Mouse (Mus musculus) megakaryocyte-erythroid progenitor cell, adult 5-6 weeks (primary cell): ENCODE measurements at regions not wholly inside any gene's neighbourhood (a gene's known extent, or its start where the extent isn't known, plus 50 kb on each side); places are given as distances from the start of the nearest gene placed in this dataset.

ENCODE experiments used
- ATAC-seq: replicated peaks from 2 replicates; pipeline ENCODE4 v1.8.0; 2016; ENCODE audit warnings: mild to moderate bottlenecking, inconsistent platforms; ENCODE audit not compliant: severe bottlenecking, poor library complexity, low FRiP score, low TSS enrichment

DNA sequence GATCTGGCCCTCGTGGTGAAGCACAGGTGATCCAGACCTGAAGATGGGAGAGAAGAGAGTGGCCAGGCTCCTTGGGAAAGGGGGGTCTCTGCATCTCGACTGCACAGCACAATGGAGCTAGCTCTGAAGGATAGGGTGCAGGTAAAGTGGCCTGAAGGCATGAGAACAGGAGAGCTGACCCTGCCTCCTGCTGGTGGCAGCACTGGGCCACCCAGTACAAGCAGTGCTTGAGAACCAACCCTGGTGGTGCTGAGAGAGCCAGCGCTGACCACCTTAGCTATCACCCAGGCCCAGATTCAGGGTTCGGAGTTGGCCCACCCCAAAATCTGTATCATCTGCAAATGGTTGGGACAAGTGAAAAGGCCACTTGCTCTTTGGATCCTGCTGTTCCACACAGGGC lies 66.2 kb downstream of the A730009L09Rik start:
- no peak for ATAC-seq

DNA sequence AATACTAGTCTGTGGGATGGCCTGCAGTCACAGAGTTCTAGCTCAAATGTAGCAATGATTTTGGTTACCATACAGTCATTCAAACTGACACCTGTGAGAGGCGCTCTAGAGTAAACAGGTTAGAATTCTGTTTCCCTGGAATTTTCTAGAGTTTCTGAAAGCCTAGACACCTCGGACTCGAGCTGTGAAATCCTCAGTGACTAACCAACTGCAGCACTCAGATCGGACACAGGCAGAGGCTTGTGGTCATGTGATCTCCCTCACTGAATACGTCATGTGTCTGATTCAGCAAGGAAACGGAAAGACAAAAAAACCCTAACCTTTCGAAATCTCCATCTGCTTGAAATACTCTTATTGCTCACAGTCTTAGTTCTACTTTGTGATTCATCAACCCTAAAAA lies 68.4 kb downstream of the A730009L09Rik start:
- ATAC-seq = peak; percentile 86

DNA sequence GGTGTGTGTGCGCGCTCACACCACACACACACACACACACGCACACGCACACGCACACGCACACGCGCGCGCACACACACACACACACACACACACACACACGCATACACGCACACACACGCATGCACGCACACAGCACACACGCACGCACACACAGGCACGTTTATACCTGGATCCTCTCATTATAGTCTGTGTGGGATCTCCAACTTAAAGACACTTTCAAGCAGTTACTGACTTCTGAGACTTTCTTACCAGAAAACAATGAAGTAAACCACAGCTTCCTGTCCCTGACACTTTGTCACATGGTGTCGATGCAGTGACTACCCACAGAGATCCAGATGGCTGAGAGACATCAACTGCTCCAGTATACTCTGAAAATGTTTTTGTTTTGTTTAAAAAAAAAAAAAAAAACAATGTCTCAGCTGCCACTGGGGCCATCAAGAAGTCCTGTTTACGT lies 68.9 kb downstream of the A730009L09Rik start:
- peak; percentile 67 for ATAC-seq

DNA sequence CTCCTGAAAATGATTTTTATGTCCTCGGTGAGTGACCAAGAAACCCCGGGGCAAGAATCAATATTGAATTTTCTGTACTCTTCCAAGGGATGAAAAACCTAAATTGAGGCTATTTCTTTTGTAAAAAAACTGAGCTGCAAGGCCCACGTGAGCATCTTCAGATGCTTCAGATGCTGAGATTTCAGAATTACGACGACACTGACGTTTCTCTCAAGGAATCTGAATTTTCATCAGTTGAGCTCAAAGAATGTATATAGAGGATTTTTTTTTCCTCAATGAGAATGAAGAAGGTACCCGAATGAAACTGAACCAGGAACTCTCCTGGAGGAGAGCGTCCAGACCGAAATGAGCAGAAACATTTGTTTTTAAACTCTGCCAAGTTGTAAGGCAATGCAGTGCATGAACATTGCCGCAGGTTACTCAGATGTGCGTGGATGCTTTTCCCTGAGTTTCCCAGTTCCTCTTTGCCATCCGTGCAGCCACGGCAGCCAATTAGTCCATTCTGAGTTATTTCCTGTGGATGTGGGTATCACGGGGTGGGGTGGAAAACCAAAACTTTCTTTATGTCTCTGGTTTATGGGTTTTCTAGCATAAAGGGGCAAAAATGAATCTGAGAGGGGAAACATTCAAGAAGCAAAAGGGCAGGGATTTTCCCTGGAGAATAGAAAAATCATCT lies 69.9 kb downstream of the A730009L09Rik start:
- ATAC-seq = no peak

DNA sequence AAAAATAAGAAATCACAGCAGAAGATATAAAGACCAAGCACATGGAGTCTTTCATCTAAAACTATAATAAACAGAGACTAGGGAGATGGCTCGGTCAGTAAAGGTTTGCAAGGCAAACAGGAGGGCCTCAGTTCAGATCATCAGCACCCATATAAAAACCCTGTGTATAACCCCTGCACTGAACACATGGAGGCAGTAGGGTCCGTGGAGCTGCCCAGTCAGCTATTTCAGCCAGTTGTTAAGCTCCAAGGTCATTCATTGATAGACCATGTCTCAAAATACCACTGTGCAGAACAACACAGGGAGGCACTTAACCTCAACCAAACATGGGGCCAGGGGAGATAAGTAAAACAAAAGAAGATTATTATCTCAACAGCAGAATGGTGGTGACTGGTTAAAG lies 78.1 kb downstream of the A730009L09Rik start:
- no peak for ATAC-seq

DNA sequence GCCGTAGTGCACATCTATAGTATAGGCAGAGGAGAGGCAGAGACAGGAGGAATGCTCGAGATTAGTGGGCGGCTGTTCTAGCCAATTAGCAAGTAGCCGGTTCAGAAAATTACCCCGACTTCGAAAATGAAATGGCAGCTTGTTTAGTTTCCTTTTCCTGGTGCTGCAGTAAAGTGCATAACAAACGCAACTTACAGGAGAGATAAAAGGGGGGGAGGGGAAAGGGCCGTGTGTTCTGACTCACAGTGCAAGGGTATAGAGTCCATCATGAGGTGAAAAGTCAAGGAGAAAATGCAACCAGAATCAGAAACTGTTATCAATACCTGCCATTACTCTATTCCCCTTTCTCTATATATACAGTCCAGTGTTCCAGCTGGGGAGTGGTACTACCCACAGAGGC lies 88.0 kb downstream of the A730009L09Rik start:
- ATAC-seq = no peak

DNA sequence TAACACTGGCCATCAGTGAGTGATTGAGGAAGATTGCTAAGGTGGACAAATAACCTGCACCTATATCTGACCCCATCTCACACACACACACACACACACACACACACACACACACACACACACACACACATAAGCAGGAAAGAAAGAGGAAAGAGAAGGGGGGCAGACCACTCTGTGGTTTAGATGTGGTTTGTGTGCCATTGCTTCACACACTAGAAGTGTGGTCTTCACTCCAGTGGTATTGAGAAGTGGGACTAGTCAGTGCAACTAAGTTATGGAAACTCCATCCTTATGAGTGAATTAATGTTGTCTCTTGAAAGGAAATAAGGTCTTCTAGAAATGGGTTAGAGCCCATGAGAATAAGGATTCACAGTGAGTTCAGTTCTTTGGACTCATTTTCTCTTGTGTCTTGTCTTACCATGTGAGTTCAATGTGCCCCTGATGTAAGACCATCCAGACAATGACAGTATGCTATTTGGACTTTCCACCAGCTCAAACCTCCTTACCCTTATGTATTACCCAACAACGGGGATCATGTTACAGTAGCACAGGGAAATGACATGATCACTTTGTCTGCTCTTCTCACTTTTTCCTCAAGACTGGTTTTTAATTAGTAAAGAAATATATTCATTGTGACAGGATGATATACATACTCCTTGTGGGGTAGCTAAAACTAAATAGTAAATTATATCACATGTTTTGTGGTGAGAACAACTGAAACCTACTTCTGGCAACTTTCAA lies 88.7 kb downstream of the A730009L09Rik start:
- ATAC-seq = no peak

DNA sequence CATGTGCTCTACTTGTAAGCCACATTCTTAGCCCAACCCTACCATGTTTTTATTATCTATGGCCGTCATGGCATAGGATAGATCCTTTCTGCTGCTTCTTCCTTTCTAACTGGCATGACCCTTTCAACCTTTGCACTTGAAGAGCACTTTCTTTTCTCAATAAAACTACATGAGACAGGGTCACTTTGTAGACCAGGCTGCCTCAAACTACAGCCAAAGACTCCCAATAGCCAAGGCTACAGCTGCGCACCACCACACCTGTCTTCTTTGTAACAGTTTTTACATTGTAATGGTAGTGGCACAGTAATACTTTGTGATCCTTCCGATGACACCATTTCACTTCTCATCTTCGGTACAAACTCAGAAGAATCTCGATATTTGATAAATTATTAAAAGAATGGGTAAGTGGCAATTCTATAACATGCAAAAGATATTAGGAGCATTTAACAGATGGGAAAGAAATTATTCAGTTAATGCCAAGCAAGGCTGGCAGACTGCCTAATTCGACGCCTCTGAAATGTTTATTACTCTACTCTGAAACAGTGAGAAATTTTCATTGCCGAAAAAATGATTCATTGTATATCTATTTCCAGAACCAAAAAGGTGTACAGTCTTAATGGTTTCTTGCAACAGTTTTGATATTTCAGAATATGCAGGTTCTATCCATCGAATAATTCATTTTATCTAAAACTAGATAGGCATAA lies 89.5 kb downstream of the A730009L09Rik start:
- ATAC-seq = no peak

DNA sequence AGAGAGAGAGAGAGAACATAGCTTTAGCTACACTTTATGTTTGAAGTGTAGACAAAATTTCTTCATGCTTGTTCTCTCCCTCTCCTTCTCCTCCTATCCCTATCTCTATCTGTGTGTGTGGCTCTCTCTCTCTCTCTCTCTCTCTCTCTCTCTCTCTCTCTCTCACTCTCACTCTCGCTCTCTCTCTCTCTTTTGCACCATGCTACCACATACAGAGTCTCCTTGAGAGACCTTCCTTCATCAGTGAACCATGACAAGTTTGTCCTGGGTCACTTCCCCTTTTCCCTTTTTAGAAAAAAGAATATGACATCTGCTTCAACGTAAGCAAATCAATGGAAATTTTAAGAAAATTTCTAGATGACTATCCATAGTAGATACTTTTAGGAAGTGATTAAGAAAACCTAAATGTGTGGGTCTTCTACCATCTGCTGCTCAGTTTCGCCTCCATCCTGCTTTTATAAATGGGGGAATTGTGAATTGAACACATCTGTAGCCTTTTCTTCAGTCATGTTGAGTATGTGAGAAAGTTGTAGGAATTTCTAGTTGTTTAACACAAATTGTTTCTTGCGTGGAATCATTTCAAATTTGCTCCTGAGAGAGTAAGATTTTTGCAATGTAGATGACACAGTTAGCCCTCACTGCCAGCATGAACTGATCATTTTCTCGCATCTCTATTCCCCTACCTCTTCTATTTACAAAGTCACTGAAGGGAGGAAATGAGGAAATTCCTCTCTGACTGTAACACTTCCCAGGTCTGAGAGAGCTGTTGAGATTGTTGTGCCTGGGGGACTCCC lies 91.3 kb downstream of the A730009L09Rik start:
- ATAC-seq = no peak

DNA sequence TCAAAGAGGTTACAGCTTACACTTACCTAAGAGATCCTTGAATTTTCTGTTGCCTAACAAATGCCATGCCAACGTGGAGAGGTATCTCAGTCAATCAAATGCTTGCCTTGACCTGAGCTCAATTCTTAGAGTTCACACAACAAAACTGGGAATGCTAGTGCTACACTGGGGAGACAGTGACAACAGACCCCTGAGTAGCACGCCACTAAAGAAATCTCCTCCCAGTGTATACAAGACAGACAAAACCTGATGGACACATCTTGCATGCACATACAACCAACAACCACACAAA lies 91.8 kb downstream of the A730009L09Rik start:
- ATAC-seq = no peak

DNA sequence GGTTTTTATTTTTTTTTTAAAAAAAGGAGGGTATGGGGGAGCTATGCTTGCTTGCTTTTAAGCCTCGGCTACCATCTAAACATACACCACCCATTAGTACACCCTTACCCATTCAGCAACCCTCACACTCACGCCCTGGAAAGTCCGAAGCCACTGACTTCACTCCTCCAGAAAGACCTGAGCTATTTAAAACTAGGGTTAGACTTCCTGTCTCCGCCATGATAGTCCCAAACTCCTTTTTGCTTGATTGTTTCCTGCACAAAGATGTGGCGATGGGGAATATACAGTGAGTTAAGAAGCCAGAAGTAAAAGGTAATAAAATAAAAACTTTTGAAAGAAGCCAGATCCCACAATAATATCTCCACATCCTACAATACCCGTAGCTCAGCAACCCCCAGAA lies 92.6 kb downstream of the A730009L09Rik start:
- ATAC-seq = no peak

DNA sequence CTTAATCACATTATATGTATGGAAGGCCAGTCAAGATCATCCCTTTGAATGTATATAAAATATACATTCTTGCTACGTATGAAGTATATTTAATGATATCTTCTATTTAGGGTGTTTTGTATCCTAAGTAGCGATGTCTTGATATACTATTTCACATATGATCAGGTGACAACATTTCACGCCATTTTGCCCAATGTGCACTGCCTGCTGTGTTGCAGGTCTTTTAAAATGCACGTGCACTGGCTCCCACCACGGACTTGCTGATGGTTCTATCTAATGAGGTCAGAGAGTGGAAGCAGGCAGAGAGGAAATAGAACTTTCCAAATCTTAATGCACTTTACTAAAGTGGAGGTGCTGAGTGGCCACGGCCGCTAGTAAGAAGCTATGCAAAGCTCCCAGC lies 100.8 kb downstream of the A730009L09Rik start:
- ATAC-seq = no peak

DNA sequence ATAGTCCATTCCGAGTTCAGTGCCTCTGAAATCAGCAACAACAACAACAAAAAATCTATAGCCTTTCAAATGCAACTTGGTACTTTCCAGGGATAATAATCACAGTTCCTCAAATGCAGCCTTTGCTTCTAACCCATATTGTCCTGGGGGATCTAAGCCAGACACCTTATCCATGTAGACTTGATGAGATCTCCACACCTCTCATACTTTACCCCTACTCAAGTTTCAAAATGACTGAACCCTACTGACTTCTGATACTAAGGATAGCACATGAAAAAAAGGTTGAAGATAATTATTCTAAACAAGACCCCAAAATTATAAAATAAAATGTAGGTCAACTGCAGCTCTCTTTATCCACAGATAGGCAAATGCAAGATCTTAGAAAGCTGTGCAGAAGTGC lies 101.2 kb downstream of the A730009L09Rik start:
- ATAC-seq = no peak

DNA sequence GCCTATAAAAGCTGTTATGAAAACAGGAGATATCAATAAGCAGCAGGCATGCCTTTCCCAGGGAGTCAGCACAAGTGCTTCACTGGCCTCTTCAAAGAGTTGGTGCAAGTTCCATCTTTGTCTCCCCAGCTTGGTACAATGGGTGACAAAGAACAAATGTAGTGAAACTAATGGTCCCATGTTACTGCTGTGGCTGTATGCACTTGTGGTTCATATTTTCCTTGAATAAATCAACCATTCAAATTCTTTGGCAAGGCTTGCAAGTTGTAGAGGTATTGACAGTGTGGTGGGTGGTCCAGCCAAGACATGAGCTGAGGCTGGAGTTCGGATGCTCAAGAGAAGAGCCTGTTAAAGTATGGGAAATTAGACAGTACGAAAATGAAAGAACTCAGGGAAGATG lies 103.5 kb downstream of the A730009L09Rik start:
- ATAC-seq = no peak

DNA sequence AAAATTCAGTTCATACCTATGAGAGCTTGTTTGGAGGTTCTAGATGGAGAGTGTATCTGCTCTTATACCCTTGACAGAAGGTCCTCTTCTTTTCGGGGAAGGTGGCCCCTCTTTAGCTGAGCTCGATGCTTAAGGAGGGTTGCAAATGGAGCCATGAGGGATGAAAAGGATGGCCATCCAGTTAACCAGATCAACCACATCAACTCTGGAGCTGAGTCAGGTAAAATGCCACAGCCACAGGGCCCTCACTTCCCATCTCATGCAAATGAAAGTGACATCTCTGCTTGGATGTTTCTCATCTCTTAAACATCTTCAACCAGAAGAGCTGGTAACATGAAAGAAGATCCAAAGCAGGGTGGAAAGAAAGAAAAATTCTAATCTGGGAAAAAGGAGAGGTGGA lies 105.0 kb downstream of the A730009L09Rik start:
- no peak for ATAC-seq

DNA sequence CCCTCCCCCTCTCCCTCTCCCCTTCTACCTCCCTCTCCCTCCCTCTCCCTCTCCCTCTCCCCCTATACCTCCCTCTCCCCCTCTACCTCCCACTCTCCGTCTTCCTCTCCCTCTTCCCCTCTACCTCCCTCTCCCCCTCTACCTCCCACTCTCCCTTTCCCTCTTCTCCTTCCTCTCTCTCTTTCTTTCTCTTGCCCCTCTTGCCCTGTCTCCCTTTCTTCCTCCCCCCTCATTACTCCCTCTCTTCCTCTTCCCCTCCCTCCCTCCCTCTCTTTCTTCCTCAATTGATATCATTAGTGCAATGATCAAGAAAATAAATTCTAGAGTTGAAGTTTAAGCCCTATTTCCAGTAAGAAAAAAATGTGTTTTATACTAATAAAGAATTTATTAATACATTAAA lies 105.9 kb downstream of the A730009L09Rik start:
- ATAC-seq = no peak

DNA sequence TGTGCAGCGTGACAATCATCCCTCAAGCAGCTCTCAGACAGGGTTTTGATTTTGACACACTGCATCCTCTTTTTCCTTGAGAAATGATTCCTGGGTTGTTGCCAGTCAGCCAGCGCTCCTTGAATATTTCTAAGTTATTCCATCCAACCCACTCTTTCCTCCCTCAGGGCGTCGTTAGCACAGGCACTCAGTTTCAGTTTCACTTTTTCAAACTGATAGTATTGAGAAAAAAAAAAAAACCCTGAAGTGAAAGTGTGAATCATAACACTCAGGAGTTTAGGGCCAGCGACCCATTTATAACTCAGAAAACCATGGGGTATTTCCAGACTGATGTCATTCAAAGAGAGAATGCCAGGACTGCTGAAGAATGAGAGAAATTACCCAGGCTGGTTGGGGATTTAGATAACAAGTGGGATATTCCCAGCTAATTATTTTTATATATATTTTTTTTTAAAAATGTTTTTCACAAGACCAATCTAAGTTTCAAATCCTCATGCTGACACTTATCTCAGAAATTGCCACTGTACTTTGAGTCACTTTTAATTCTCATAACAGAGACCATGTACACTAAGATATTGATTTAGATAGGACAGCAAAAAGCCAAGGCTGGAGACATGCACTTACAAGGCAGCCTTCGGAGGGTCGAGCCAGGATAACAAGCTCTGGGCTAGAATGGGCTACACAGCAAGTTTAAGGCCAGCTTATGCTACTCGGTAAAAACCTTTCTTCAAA lies 106.5 kb downstream of the A730009L09Rik start:
- peak; percentile 86 for ATAC-seq

DNA sequence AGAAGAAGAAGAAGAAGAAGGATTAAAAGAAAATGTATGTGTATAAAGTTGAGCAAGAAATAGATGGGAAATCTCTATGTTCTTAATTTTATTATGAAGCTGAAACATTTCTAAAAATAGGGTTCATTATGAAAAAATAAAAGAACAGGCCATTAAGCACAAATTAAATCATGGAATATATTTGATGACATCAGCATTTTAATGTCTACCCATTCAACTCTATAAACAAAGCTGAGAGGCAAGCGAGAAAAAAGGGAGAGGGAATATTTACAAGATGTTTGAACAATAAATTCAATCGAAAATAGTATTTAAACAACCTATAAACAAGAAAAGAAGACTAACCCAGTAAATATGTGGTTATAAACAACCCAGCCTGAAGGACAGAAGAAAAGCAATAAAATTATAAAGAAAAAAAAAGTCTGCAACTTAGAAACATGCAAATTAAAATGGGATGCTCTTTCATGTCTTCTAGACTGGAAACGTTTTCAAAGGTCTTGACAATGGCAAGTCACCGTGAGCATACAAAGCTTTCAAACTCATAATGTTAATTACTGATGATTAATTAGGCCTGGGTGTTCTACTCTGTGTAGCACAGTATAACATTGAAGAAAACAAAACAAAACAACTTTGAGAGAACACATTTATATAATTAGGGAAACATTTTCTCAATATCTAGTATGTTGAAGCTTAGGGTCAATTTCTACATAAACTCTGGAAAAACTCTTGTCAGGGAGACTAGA lies 108.6 kb downstream of the A730009L09Rik start:
- no peak for ATAC-seq
